Mouse (Mus musculus): ENCODE data around the gene Adgrv1.

DNA sequence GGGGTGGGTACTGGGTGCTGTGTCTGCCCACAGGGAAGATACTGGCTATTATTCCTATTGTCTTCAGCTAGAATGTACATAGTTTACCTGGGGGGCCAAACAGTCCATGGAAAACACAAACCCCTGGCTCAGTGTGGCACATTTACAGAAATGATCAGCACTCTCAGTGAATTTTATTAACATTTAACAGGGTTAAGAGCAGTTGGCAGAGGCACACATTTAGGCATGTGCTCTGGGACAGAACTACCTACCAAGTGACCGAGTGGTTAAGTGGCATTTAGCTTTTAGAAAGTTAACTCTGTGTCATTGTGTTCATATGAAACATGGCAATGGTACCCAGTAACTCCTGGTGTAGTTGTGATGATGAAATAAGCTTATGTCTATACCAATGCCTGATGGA, 304.8 kb downstream of the Adgrv1 start:
- TF ChIP-seq RCOR1 (conservative IDR thresholded peaks at IDR 0.05; ENCODE audit: low read depth, low read length) (no peak), SIN3A (IDR thresholded peaks at IDR 0.05; ENCODE audit: low read length) (no peak), ZKSCAN1 (IDR thresholded peaks at IDR 0.05; ENCODE audit: borderline replicate concordance, low read depth, low read length) (no peak), HCFC1 (IDR thresholded peaks at IDR 0.05; ENCODE audit: low read depth, low read length) (no peak), TBP (conservative IDR thresholded peaks at IDR 0.05; ENCODE audit: low read depth, low read length) (no peak), CTCF (conservative IDR thresholded peaks at IDR 0.05 in 1 of 2, IDR thresholded peaks at IDR 0.05 in 1 of 2; ENCODE audit: low read depth in 2 of 2, low read length in 2 of 2) (no peak), TCF12 (IDR thresholded peaks at IDR 0.05; ENCODE audit: low read depth, low read length) (no peak), USF1 (IDR thresholded peaks at IDR 0.05; ENCODE audit: low read depth, low read length) (no peak), EP300 (IDR thresholded peaks at IDR 0.05; ENCODE audit: low read length) (no peak), ZMIZ1 (IDR thresholded peaks at IDR 0.05; ENCODE audit: low read depth, low read length) (no peak)

Data from CH12.LX (cell line).